Comparison of ENCODE assay signal across 9 mouse cellular contexts in genomic region chr15:98504514-98504913, GRCm38 (mm10). TPM values are rescaled to one million over a fixed set of nuclear protein-coding genes. Genes with fewer than 3 reads are reported as not detected.
DNase-seq lines count a peak whose midpoint lies in the region; ATAC-seq and TF ChIP-seq lines count a peak whose summit lies in the region.
"Had no signal": no experiment of that assay in that cellular context is flagged by ENCODE, and none has a peak within 500 bp of the region (broad histone marks: within the 10 kb centered on the region; RNA-seq: fewer than 3 reads in every experiment).

No protein-coding gene starts in this region.

- 13% methylated on average over 18 of the region's 18 CpGs for WGBS in forebrain, postnatal 0 days
- WGBS in hindbrain, postnatal 0 days, result 13% methylated on average over 18 of the region's 18 CpGs

- no peak for ATAC-seq in forebrain, postnatal 0 days
- peak; percentile 10; the same call in 1 of the 2 replicates for ATAC-seq in hindbrain, postnatal 0 days

- no peak overlapping the region for H3K4me2 ChIP-seq in forebrain, postnatal 0 days (ENCODE audit: low read depth)
- H3K4me2 ChIP-seq in hindbrain, postnatal 0 days (ENCODE audit: low read depth, low read length), result 0 out of 2 replicates have a peak overlapping the region, but pooled peaks have one; percentile 7

- TF ChIP-seq CTCF in forebrain, postnatal 0 days (IDR thresholded peaks at IDR 0.05; ENCODE audit: low read depth), result peak; percentile 70
- peak; percentile 81 for TF ChIP-seq CTCF in hindbrain, postnatal 0 days (IDR thresholded peaks at IDR 0.05; ENCODE audit: low read depth)

- H3K27ac ChIP-seq in forebrain, postnatal 0 days (ENCODE audit: low read depth, low read length), result no peak overlapping the region
- no peak overlapping the region for H3K27ac ChIP-seq in hindbrain, postnatal 0 days

- H3K4me3 ChIP-seq in forebrain, postnatal 0 days (ENCODE audit: low read depth, low read length), result no peak overlapping the region
- H3K4me3 ChIP-seq in hindbrain, postnatal 0 days (ENCODE audit: low read length), result no peak overlapping the region

- peak; percentile 55 for DNase-seq in ovary, postnatal 36 days (ENCODE audit: low spot score)
- DNase-seq in ovary, postnatal 10 days (ENCODE audit: low spot score), result no peak
- peak; percentile 67 for DNase-seq in brain, adult 2 months (ENCODE audit: low read depth, low spot score)
- peak; percentile 62 for DNase-seq in forebrain, postnatal 0 days
- peak; percentile 82 for DNase-seq in hindbrain, postnatal 0 days (ENCODE audit: low spot score)
- DNase-seq in lung, adult 18-20 months, result peak; percentile 55 to 61
- DNase-seq in right cerebral cortex, postnatal 25 days, result peak; percentile 40
- DNase-seq in yolk sac, embryonic 10.5 days (ENCODE audit: low spot score), result peak; percentile 40

- no peaks in the 10 kb centered on the region for H3K36me3 ChIP-seq in forebrain, postnatal 0 days (ENCODE audit: insufficient read depth)
- H3K36me3 ChIP-seq in hindbrain, postnatal 0 days (ENCODE audit: insufficient read depth, low read length), result no peaks in the 10 kb centered on the region

- H3K4me1 ChIP-seq in forebrain, postnatal 0 days (ENCODE audit: insufficient read depth), result no peaks in the 10 kb centered on the region
- no peaks in the 10 kb centered on the region for H3K4me1 ChIP-seq in hindbrain, postnatal 0 days (ENCODE audit: insufficient read depth, low read length)

- no peaks in the 10 kb centered on the region for H3K9me3 ChIP-seq in forebrain, postnatal 0 days (ENCODE audit: low read length)
- no peaks in the 10 kb centered on the region for H3K9me3 ChIP-seq in hindbrain, postnatal 0 days (ENCODE audit: low read length)

- no peaks in the 10 kb centered on the region for H3K27me3 ChIP-seq in forebrain, postnatal 0 days (ENCODE audit: insufficient read depth, low read length)
- no peaks in the 10 kb centered on the region for H3K27me3 ChIP-seq in hindbrain, postnatal 0 days (ENCODE audit: insufficient read depth, low read length)

- no peak overlapping the region for H3K9ac ChIP-seq in forebrain, postnatal 0 days
- no peak overlapping the region for H3K9ac ChIP-seq in hindbrain, postnatal 0 days (replicated peaks; ENCODE audit: low read length)

RNA-seq across cellular contexts. Expression of gene Olfr279, which starts 12.3 kb away (rescaled TPM):
- total RNA-seq in forebrain, postnatal 0 days (2014; rRNA removed), result not detected in 2 replicates
- polyA plus RNA-seq in forebrain, postnatal 0 days (2015; fragmentation: Nextera tagmentation; extraction: Ambion mirVana), result not detected in 2 replicates
- not detected in 2 replicates for total RNA-seq in hindbrain, postnatal 0 days (2014; rRNA removed)
- not detected in 2 replicates for polyA plus RNA-seq in hindbrain, postnatal 0 days (2015; fragmentation: Nextera tagmentation; extraction: Ambion mirVana)
- polyA plus RNA-seq: heart, embryonic 16.5 days had no signal

RNA-seq across cellular contexts. Expression of gene Lalba, which starts 22.0 kb away (rescaled TPM):
- total RNA-seq in forebrain, postnatal 0 days (2014; rRNA removed), result not detected in 2 replicates
- polyA plus RNA-seq in forebrain, postnatal 0 days (2015; fragmentation: Nextera tagmentation; extraction: Ambion mirVana), result not detected in 2 replicates
- not detected in 2 replicates for total RNA-seq in hindbrain, postnatal 0 days (2014; rRNA removed)
- polyA plus RNA-seq in hindbrain, postnatal 0 days (2015; fragmentation: Nextera tagmentation; extraction: Ambion mirVana), result not detected in 2 replicates
- polyA plus RNA-seq: heart, embryonic 16.5 days had no signal

RNA-seq across cellular contexts. Expression of gene Kansl2, which starts 29.6 kb away (rescaled TPM):
- 69.9 and 74.1 TPM in 2 replicates for total RNA-seq in forebrain, postnatal 0 days (2014; rRNA removed)
- 109 and 110 TPM in 2 replicates for polyA plus RNA-seq in forebrain, postnatal 0 days (2015; fragmentation: Nextera tagmentation; extraction: Ambion mirVana)
- 53.3 and 69.6 TPM in 2 replicates for total RNA-seq in hindbrain, postnatal 0 days (2014; rRNA removed)
- polyA plus RNA-seq in hindbrain, postnatal 0 days (2015; fragmentation: Nextera tagmentation; extraction: Ambion mirVana), result 95.1 and 96.8 TPM in 2 replicates

RNA-seq across cellular contexts. Expression of gene OR5BS1P, which starts 34.8 kb away (rescaled TPM):
- not detected in 2 replicates for total RNA-seq in forebrain, postnatal 0 days (2014; rRNA removed)
- not detected in 2 replicates for polyA plus RNA-seq in forebrain, postnatal 0 days (2015; fragmentation: Nextera tagmentation; extraction: Ambion mirVana)
- total RNA-seq in hindbrain, postnatal 0 days (2014; rRNA removed), result not detected in 2 replicates
- polyA plus RNA-seq in hindbrain, postnatal 0 days (2015; fragmentation: Nextera tagmentation; extraction: Ambion mirVana), result not detected in 2 replicates
- polyA plus RNA-seq: heart, embryonic 16.5 days had no signal

RNA-seq across cellular contexts. Expression of gene Olfr281, which starts 52.1 kb away (rescaled TPM):
- total RNA-seq in forebrain, postnatal 0 days (2014; rRNA removed), result not detected in 2 replicates
- polyA plus RNA-seq in forebrain, postnatal 0 days (2015; fragmentation: Nextera tagmentation; extraction: Ambion mirVana), result not detected in 2 replicates
- total RNA-seq in hindbrain, postnatal 0 days (2014; rRNA removed), result not detected in 2 replicates
- polyA plus RNA-seq in hindbrain, postnatal 0 days (2015; fragmentation: Nextera tagmentation; extraction: Ambion mirVana), result not detected in 2 replicates
- polyA plus RNA-seq: heart, embryonic 16.5 days had no signal
